Comparison of ENCODE assay signal across 1 mouse cellular context in the genomic region with DNA sequence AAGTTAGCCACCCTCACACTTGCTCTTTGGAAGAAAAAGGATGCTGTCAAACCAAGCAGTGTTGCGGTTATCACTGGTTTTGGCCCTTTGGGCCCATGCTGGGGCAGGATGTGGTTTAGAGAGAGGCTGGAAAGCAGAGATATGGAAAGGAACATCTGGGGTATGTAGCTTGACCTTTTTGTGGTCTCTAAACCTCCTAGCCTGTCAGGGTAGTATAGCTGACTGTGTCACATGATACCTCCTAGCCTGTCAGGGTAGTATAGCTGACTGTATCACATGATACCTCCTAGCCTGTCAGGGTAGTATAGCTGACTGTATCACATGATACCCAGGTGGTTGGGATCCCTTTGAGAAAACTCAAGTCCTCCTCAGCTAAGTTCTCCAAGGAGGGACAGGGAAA.
A peak's percentile ranks its signal among the peaks of the same experiment; 100 is the strongest.
TF ChIP-seq lines count a peak whose summit lies in the region.

No protein-coding gene starts in this region.

TF ChIP-seq in MEL, 35 proteins besides CTCF, POLR2A, EP300 and RAD21 (continued from another document):
- TF ChIP-seq TBP (IDR thresholded peaks at IDR 0.05; ENCODE audit: low read depth, low read length), result peak; percentile 50; the same call in 1 of the 2 replicates
TF ChIP-seq in MEL: peak in this region for 13.
